Mouse (Mus musculus) regulatory T cell (primary cell): ENCODE data around the gene Gm10318.

ENCODE experiments used
- in situ Hi-C: fragments of 300-600 bp; cut with MboI, MseI; formaldehyde crosslinking; loops from one replicate; pipeline ENCODE4 v1.15.1; 2025; ENCODE audit warnings: high pct_unique_total_duplicates

Gm10318 gene

DNA sequence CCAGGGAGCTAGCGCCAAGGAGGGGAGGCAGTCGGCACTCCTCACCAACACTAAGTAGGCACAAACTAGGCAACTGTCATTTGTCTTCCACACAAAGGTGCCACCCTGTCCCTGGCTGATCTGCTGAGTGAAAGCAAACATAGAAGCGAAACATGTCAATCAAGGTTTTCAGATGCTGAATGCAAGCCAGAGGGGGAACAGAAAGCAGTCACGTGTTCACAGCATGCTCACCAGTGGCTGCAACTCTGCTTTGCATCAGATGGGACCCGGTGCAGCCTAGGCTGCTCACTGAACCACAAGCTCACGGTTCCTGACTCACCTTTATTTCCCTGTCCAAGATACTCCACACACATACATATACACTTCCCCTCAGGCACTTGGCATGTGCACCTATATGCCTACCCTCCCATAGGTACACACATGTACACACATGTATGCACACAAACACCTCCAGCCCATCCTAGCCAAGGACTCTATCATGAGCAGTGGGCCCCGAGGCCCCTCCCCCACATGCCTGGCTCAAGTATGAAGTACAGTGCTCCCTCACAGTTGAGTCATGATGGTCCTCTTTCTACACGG, 38.4 kb downstream of the Gm10318 start:
- in situ Hi-C loops = no loop called here

DNA sequence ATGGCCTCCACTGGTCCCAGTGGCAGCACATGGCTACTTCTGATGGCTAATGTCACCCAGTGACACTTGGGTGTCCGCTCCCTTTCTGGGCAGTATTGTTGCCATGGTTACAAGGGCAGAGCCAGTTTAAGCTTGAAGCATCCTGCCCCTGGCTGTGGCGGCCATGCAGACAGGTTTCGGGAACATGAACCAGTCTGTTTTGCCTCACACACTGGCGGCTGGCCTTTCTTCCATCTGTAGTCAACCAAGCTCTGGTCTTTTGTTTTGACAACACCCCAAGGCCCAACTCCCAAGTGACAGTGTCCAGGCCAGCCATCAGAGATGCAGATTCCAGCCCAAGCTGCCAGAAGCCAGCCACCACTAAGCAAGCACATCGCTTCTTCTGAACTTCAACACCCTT, 42.9 kb downstream of the Gm10318 start:
- in situ Hi-C loops = no loop called here

DNA sequence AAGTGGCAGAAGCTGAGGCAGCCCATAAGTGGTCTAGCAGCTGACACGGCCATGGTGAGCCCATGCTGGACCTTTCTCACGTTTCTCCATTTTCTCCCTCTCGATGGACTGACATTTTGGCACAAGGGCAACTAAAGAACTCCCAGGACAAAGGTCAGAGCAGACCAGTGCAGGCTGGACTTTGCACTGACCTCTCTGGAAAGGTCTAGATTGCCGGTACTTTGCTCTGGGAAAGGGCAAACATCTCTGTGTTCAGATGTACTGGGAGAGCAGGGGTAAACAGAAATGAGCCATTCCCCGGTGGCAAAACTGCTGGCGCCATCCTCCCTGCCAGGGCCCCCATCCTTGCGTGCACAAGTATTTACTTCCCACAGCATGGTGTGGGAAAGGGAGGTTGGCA, 47.5 kb downstream of the Gm10318 start:
- in situ Hi-C loops = no loop called here

DNA sequence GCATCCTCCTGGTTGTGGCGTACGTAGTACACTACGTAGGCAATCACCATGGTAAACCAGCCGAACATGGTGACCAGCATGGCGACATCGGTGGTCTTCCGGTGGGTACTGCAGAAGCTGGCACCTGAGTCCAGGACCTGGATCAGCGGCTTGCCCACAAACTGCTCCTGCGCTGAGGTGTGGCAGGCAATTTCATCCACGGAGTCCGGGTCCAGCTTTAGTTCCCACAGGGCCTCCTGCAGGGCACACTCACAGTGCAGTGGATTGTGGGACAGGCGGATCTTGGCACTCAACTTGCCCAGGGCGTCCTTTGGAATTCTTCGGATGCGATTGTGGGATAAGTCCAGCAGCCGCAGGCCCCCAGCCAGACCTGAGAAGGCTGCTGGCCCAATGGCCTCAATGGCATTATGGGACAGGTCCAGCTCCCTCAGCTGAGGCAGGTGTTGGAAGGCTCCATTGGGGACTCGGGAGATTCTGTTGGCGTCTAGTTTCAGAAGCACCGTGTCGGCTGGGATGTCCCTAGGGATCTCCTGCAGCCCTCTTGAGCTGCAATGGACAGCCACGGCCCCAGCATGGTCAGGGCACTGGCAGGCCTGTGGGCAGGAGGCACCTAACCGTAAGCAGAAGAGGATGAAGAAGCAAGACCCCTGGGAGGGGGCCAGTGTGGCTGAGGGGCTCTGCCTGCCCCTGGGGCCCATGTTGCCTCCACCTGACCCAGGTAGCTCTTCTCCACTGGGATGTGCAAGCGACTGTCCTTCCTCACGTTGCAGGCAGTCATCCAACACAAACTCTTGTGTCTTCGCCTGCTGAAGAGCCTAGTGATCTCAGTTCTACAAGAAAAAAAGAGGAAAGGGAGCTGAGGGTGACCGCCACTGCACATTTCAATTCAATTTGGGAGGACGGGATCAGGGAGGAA, 48.5 kb downstream of the Gm10318 start:
- in situ Hi-C loops = no loop called here

DNA sequence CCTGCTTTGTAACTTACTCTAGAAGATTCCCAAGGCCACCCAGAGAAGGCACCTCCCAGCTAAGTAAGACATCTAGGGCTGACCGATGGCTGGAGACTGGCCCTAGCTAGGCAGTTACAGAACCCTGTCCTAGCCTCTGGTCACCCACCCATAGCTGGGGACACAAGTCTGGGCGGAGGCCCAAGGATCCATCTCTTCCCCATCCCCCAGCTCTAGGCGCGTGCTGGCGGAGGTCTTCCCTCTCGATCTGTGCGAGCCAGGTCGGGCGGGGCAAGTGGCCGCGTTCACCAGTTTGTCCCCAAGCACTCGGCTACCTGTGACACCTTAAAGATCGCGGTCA, 49.2 kb downstream of the Gm10318 start:
- in situ Hi-C loops = no loop called here

DNA sequence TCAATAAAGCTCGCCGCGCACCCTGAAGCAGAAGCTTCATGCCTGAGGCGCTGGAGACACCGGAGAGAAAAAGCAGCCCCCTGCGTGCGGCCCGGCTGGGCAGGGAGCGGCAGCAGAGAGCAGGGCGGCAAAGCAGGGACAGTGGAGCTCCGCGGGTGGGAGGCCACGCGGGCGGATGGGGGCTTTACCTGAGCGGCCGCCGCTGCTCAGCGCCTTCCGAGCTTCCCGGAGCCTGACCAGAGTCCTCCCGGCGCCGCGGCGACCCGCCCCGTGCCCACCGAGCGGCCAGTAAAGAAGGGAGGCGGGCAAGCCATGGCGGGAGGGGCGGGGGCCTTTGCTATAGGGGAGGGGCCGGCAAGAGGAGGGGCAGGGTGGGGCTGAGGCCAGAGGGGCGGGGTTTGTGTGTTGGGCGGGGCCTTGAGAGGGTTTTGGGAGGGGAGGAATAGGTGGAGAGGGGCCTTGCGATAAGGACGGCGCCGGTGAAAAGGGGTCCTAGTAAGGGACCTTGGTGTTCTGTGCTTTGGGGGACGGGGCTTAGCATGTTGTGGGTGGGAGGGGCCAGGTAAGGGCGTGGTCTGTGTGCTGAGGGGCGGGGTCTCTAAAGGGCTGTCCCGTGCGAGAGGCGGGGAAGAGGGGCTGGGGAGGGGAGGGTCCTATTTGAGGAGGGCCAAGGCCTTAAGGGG, 49.7 kb downstream of the Gm10318 start, which contains the start of gene Lrrc3:
Gene Lrrc3 (minus strand): TSS at position 326 of the 683 bp plus-strand sequence.
- in situ Hi-C loops = no loop called here

DNA sequence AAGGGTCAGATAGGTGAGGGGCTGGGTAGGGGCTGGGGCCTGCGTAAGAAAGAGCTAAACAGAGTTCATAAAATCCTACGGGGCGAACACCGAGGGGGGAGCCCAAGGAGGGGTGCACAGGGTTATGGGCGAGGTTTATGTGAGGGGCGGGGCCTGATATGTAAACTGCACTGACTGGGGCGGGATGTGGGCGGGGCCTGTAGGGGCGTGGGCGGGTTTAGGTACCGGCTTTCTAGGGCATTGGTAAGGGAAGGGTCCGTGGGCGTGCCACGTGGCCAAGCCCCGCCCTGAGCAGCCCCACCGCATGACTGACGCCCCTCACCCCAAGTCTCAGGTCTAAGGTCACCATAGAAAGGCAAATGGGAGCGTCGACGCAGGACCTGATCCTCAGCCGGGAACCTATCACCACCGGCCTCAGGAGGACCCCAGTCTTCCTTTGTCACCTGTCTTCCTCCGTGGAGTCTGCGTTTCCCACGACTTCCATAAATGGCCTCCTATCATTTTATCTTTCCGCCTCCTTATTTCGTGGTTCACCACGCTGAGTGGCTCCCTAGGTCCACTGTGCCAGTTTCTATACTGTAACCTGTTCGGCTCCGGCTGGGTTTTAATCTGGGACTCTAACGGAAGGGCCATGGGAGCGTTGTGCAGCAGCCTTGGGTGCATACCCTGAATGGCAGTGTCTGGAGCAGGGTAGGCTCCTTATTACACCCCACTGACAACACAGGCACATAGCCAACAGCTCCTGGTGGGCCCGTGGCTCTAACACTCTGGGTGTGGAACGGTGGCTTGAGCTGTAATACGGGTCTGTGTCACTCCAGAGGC, 50.4 kb downstream of the Gm10318 start:
- in situ Hi-C loops = no loop called here
